Mouse (Mus musculus) forebrain, embryonic 15.5 days (tissue): ENCODE measurements around the gene B230118H07Rik. TPM values are rescaled to one million over a fixed set of nuclear protein-coding genes. Genes with fewer than 3 reads are reported as not detected.
A peak's percentile ranks its signal among the peaks of the same experiment; 100 is the strongest.

Experiments used
- ATAC-seq: fragments of 200-750 bp; cut with Nextera tagmentation; replicated peaks from 2 replicates; pipeline ENCODE4 v1.8.0; 2017; ENCODE audit warnings: mild to moderate bottlenecking, moderate TSS enrichment, moderate library complexity
- H3K27ac ChIP-seq: fragments of 300-500 bp; sonication (generic); replicated peaks from 2 replicates; pipeline ENCODE4 v1.5.1; 2015; ENCODE audit warnings: mild to moderate bottlenecking, inconsistent platforms
- H3K27me3 ChIP-seq: fragments of 300-500 bp; sonication (generic); 2 replicates; pipeline ENCODE4 v1.6.1; 2015; ENCODE audit warnings: inconsistent platforms
- H3K36me3 ChIP-seq: fragments of 300-500 bp; sonication (generic); 2 replicates; pipeline ENCODE4 v1.6.1; 2015; ENCODE audit warnings: mild to moderate bottlenecking, inconsistent platforms
- H3K4me1 ChIP-seq: fragments of 300-500 bp; sonication (generic); 2 replicates; pipeline ENCODE4 v1.6.1; 2015; ENCODE audit warnings: inconsistent platforms
- H3K4me2 ChIP-seq: fragments of 300-500 bp; sonication (generic); replicated peaks from 2 replicates; pipeline ENCODE4 v1.6.1; 2015; ENCODE audit warnings: mild to moderate bottlenecking, inconsistent platforms
- H3K4me3 ChIP-seq: fragments of 300-500 bp; sonication (generic); 2 replicates; pipeline ENCODE4 v1.5.1; 2015; ENCODE audit warnings: mild to moderate bottlenecking, inconsistent platforms
- H3K9ac ChIP-seq: fragments of 300-500 bp; sonication (generic); replicated peaks from 2 replicates; pipeline ENCODE4 v1.6.1; 2015; ENCODE audit warnings: mild to moderate bottlenecking, inconsistent platforms
- H3K9me3 ChIP-seq: fragments of 300-500 bp; sonication (generic); 2 replicates; pipeline ENCODE4 v1.6.1; 2016; ENCODE audit warnings: inconsistent platforms
- WGBS: fragments of 180-500 bp; shearing (Covaris S2); methylation state at CpG from one replicate; pipeline ENCODE4 v1.1.7; 2015; ENCODE audit warnings: mixed read lengths; 5-methylcytosine and 5-hydroxymethylcytosine counted together
- polyA plus RNA-seq: library from polyadenylated mRNA; unstranded; fragments of >200 nt; fragmentation: Nextera tagmentation; extraction: Ambion mirVana; gene quantifications from 2 replicates; pipeline ENCODE4 v1.2.1, GENCODE M21; 2015

Gene B230118H07Rik
- 48.7 and 52.2 TPM in 2 replicates for polyA plus RNA-seq

DNA sequence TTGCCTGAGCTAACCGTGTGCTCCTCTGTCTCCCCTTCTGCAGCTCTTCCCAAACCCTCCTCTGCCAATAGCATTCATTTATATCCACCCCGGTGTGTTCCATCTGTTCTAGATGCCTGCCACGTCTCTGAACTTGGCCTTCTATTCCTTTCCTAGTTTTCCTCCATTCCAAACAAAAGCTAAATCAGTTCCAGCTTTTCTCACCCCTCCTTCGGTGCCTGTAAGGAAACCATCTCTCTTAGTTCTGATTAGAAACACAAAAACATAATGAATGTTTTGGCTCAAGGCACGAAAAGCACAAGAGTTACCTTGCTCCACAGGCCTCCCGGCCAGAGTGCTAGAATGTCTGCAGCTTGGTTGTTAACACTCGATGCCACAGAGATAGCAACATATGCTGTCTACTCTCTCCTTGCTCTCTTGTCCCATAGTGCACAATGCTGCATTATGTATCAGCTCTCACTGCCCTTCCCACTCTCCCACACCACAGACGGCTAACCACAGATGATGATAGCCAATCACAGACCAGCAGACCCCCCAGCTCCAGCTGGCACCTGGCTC is at the start of gene B230118H07Rik, which contains the start of gene Rag1:
Gene B230118H07Rik, minus strand, starts transcription at position 419 of the 558 bp plus-strand sequence.
Gene Rag1, minus strand, starts transcription at position 388 of the 558 bp plus-strand sequence.
- Histone ChIP-seq H3K4me2 (no peak within 1 kb of the TSS), H3K36me3 (no peaks in the 10 kb centered on the region), H3K4me3 (no peak within 1 kb of the TSS), H3K9me3 (no peaks in the 10 kb centered on the region), H3K9ac (no peak within 1 kb of the TSS), H3K4me1 (peaks cover 12% of the 10 kb centered on the region; the same call in 1 of the 2 replicates), H3K27me3 (no peaks in the 10 kb centered on the region), H3K27ac (no peak within 1 kb of the TSS)
- WGBS = 38% methylated on average over 8 of the region's 8 CpGs
- ATAC-seq = no peak

DNA sequence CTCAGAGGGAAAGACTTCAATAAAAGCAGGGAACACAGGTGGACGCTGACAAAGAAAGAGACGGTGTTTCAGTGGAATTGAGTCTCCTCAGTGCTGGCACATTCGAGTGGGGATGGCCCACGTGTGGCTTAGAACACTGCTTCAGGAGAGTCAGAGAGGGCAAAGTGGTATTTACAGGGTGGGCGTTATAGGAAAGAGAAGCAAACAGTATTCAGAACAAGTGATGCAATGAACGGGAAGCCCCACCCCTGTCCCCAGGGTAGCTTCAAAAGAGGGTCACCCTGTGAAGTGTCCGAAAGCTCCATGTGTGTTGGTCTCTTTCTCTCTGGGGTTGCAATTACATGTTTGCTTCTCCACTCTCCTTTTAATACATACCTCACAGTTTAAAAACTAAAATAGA is 46.3 kb upstream of the B230118H07Rik start:
- Histone ChIP-seq H3K27me3 (no peaks in the 10 kb centered on the region), H3K9me3 (no peaks in the 10 kb centered on the region), H3K4me2 (no peak overlapping the region), H3K9ac (no peak overlapping the region), H3K4me3 (no peak overlapping the region), H3K36me3 (peaks cover 57% of the 10 kb centered on the region), H3K4me1 (no peaks in the 10 kb centered on the region), H3K27ac (no peak overlapping the region)
- WGBS = 89% methylated on average over 7 of the region's 7 CpGs
- no peak for ATAC-seq

DNA sequence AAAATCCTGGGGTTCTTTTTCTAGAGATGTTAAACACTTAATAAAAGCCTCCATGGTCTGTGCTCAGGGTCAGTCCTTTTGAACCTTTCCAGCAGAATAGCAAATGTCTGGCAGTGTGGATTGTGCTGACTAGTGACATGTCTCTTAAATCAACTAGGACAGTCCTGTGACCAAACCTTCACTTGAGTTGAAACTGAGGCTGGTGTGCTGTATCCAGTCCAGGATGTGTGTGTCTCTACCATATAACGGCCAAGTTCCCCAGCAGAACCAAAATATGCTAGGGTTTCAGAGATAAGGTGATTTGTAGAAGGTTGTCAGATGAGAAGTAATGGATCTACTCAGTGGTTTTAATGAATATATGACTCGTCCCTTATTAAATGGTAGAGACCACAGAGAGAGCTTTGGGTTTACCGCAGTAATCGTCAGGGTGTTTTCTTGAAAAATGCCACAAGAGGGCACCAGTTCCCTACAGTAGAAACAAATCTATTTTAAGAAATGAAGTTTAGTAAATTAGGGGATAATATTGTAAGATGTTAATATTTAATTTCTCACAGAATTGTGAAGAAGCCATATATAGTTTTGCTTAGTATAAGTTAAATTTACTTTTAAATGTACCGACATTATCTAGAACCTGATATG is 44.4 kb upstream of the B230118H07Rik start:
- Histone ChIP-seq H3K4me3 (no peak overlapping the region), H3K9ac (no peak overlapping the region), H3K36me3 (peaks cover 61% of the 10 kb centered on the region), H3K4me2 (no peak overlapping the region), H3K27ac (no peak overlapping the region), H3K27me3 (no peaks in the 10 kb centered on the region), H3K4me1 (no peaks in the 10 kb centered on the region), H3K9me3 (no peaks in the 10 kb centered on the region)
- ATAC-seq = 0 out of 2 replicates have a peak, but pooled peaks have one; percentile 42
- 60% methylated on average over 5 of the region's 5 CpGs for WGBS

DNA sequence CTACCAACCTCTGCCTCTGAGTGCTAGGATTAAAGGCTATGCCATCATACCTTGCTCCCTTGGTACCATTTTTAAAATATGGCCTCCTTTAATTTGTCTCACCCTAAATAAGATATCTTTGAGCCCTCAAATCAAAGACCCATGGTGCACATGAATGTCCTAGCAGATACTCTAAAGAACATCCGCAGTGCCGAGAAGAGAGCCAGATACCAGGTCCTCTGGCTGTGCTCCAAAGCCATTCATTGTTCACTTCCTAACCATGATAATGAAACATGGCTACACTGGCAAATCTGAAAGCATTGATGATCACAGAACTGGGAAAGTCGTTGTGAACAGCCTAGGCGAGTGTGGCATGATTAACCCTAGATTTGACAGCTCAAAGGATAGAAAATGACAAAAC is 43.7 kb upstream of the B230118H07Rik start:
- ATAC-seq = no peak
- Histone ChIP-seq H3K36me3 (peaks cover 58% of the 10 kb centered on the region), H3K9me3 (no peaks in the 10 kb centered on the region)

DNA sequence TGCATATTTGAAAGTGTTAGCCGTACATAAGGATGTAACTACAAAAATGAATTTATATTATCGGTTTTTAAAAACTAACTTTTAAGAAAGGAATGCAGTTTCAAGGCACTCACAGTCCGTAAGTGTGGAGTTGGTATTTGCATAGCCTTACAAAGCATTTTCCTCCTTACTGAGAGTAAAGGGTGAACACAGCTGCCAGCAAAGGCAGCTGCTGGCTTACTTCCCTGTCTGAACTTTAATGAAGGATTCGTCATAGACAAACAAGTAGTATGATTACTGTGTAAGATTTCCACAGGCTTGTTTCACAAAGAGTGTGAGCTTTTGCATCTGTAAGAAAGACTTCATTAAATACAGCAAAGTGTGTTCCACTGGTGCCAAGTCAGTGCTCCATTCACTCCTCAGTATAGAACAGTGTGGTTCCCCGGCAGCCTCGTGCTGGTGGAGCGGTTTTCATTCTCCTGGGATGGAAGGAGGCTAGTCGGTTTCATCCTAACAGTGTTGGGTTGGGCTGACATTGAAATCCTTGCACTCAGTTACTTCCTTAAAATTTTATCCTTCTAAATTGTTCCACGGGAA is 41.0 kb upstream of the B230118H07Rik start:
- ATAC-seq = peak; percentile 67
- WGBS = 84% methylated on average over 9 of the region's 9 CpGs
- H3K9me3 ChIP-seq = no peaks in the 10 kb centered on the region

More for the DNA sequence above, 43.7 kb upstream of the B230118H07Rik start:
- Histone ChIP-seq H3K27me3 (no peaks in the 10 kb centered on the region), H3K27ac (no peak overlapping the region), H3K4me2 (no peak overlapping the region), H3K9ac (no peak overlapping the region), H3K4me1 (no peaks in the 10 kb centered on the region), H3K4me3 (no peak overlapping the region)
- WGBS = 55% methylated on average over 4 of the region's 4 CpGs

DNA sequence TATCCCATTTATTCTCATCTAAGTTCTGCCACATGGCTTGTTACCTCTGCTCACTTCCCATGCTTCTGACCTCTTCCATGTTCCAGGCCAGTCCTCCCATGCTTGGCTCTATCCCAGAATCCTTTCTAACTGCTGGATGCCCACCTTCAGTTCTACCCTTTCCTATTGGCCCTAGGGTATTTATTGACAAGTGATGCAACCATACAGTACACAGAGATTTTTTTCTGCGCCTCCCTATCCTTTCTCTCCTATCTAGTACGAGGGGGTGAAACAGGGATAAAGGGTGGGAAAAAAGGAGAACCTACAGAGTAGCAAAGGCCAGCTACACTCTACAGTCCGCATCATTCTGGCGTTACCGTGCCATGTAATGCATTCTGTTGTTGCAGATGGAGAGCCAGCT is 38.7 kb upstream of the B230118H07Rik start:
- Histone ChIP-seq H3K4me1 (no peaks in the 10 kb centered on the region), H3K36me3 (peaks cover 56% of the 10 kb centered on the region), H3K4me2 (no peak overlapping the region), H3K27ac (no peak overlapping the region), H3K27me3 (no peaks in the 10 kb centered on the region), H3K9me3 (no peaks in the 10 kb centered on the region), H3K9ac (no peak overlapping the region), H3K4me3 (no peak overlapping the region)
- no peak for ATAC-seq
- 82% methylated on average over 5 of the region's 5 CpGs for WGBS

More for the DNA sequence above, 41.0 kb upstream of the B230118H07Rik start:
- Histone ChIP-seq H3K36me3 (peaks cover 59% of the 10 kb centered on the region), H3K4me2 (no peak overlapping the region), H3K27ac (no peak overlapping the region), H3K4me3 (no peak overlapping the region), H3K27me3 (no peaks in the 10 kb centered on the region), H3K9ac (no peak overlapping the region), H3K4me1 (no peaks in the 10 kb centered on the region)

DNA sequence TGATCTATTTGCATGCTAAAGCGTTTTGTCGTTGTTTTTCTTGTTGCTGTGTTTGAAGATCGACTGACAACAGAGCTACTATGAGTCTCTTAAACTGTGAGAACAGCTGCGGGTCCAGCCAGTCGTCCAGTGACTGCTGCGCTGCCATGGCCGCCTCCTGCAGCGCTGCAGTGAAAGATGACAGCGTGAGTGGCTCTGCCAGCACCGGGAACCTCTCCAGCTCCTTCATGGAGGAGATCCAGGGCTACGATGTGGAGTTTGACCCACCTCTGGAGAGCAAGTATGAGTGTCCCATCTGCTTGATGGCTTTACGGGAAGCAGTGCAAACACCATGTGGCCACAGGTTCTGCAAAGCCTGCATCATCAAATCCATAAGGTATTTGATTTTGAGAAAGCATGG is 35.1 kb upstream of the B230118H07Rik start:
- 85% methylated on average over 12 of the region's 12 CpGs for WGBS
- peaks cover 33% of the 10 kb centered on the region for H3K36me3 ChIP-seq
- H3K4me3 ChIP-seq = no peak overlapping the region
- H3K9ac ChIP-seq = no peak overlapping the region
- H3K27ac ChIP-seq = no peak overlapping the region
- H3K27me3 ChIP-seq = no peaks in the 10 kb centered on the region
- ATAC-seq = no peak
- peaks cover 8% of the 10 kb centered on the region for H3K4me1 ChIP-seq
- no peak overlapping the region for H3K4me2 ChIP-seq
- H3K9me3 ChIP-seq = no peaks in the 10 kb centered on the region

DNA sequence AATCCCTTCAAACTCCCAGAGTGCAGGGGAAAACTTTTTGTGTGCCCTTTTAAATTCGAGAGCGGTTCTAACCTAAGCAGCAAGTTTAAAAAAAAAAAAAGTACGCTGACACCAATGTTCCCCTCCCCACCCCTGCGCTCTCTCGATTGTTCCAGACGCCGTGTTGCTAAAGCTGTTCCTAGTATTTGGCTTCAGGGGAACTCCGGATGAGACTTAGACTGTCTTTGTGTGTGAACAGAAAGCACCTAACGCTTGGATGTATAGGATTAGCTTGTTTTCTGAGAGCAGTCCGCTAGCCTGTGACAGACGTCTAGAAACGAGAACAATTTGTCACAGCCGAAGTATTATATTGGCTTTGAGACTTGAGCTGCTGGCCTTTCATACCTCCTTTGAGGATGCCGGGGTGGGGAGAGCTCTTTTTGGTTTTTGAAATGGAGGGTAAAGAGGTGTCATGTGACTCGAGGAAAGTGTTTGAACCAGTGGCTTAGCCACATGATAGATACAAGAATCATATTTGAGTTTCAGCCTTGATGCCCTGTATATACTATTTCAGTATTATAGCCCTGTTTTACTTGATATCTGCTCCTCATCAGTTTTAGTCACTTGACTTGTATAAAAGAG is 29.9 kb upstream of the B230118H07Rik start:
- Histone ChIP-seq H3K9ac (peak overlapping the region; percentile 82), H3K4me1 (peaks cover 16% of the 10 kb centered on the region), H3K4me3 (peak overlapping the region; percentile 85), H3K27me3 (peaks cover 4% of the 10 kb centered on the region; the same call in 1 of the 2 replicates), H3K4me2 (peak overlapping the region; percentile 74), H3K9me3 (no peaks in the 10 kb centered on the region), H3K36me3 (no peaks in the 10 kb centered on the region), H3K27ac (no peak overlapping the region)
- ATAC-seq = no peak
- under 1% methylated on average over 15 of the region's 15 CpGs for WGBS

DNA sequence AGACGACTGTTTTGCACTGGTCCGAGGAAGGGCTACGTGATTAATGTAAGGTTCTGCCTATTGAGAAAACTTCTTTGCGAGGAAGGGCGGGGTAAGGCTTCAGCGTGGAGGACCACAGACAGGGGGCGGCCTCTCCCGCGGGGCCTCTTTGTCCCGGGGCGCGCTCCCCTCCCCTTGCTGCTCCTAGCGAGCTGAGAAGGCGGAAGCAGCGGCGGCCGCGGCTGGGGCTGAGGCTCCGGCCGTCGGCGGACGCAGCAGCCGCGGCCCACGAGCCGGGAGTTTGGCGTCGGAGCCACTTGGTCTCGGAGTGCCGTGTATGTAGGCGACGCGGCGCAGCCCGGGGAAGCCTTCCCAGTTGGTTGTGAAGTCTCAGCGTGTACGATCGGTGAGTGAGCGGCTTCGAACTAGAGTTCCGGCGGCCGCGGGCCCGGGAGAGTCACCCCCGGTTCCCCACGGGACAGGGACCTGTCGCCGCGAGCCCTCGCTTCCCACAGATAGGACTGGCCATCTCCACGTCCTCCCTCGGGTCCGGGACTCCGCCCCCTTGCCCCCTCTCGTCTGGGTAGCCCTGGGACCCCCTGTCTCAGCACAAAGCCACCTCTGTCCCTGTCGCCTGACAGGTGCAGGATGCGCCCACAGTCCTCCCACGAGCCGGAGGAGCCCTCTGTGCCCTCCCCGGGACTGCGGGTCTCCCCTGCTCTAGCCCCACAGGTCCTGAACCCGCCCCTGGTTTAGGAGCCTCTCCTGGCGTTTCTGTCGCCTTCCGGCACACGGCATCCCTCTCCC is 29.1 kb upstream of the B230118H07Rik start, which contains the start of gene Traf6:
Gene Traf6, plus strand, starts transcription at position 194 of the 786 bp plus-strand sequence.
- Histone ChIP-seq H3K4me2 (peak within 1 kb of the TSS; percentile 74), H3K9ac (peak within 1 kb of the TSS; percentile 82), H3K9me3 (no peaks in the 10 kb centered on the region), H3K27me3 (peaks cover 4% of the 10 kb centered on the region; the same call in 1 of the 2 replicates), H3K36me3 (no peaks in the 10 kb centered on the region), H3K4me3 (peak within 1 kb of the TSS; percentile 85), H3K4me1 (peaks cover 16% of the 10 kb centered on the region), H3K27ac (peak within 1 kb of the TSS; percentile 67)
- ATAC-seq = peak; percentile 93
- under 1% methylated on average over 65 of the region's 68 CpGs for WGBS

DNA sequence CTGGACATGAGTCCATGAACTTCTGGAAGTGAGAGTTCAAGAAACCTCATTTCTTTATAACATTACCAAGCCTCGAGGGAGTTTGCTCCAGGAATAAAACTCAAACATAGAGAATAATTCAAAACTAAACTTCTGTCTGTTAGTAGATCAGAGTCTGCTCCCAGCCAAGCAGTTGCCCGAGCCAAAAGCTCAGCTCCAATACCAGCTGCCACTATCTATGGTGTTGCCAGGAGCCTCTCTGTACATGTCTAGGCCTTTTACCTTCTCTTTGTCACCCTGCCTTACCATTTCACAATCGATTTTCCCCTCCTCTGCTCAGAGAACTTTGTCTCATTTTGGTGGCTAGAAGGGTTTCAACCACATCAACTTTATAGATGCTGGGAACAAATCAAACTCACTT is 24.2 kb upstream of the B230118H07Rik start:
- WGBS = 75% methylated on average over 3 of the region's 3 CpGs
- Histone ChIP-seq H3K9me3 (no peaks in the 10 kb centered on the region), H3K4me1 (0 out of 2 replicates have a peak, but pooled peaks cover 2% of the 10 kb centered on the region), H3K9ac (no peak overlapping the region), H3K27me3 (peaks cover 4% of the 10 kb centered on the region; the same call in 1 of the 2 replicates), H3K36me3 (no peaks in the 10 kb centered on the region), H3K27ac (no peak overlapping the region), H3K4me3 (no peak overlapping the region), H3K4me2 (no peak overlapping the region)
- ATAC-seq = no peak

DNA sequence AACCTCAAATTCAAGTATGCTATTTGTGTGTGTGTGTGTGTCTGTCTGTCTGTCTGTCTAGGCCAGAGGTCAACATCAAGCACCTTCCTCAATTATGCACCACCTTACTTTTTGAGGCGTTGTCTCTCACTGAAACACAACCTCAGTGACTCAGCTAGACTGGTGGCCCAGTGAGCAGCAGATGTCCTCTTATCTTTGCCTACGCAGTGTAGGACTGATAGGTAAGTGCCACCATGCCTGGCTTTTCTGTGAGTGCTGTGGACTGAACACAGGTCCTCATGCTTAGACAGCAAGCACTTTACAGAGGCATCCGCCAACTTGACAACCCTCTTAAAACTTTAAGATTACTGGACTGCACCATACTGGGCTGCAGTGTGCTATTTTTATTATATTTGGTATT is 19.4 kb upstream of the B230118H07Rik start:
- Histone ChIP-seq H3K27me3 (no peaks in the 10 kb centered on the region), H3K36me3 (no peaks in the 10 kb centered on the region), H3K27ac (no peak overlapping the region), H3K4me1 (peaks cover 7% of the 10 kb centered on the region), H3K4me3 (no peak overlapping the region), H3K4me2 (no peak overlapping the region), H3K9me3 (no peaks in the 10 kb centered on the region), H3K9ac (no peak overlapping the region)
- 96% methylated on average over 3 of the region's 3 CpGs for whole genome bisulfite sequencing
- no peak for ATAC-seq
